Mouse (Mus musculus): Measurements from ENCODE around the gene Gm11733.

GRCm38 (mm10) chr11:117535491-117536304 is 51.5 kb downstream of the Gm11733 start:
- TF ChIP-seq CTCF (conservative IDR thresholded peaks at IDR 0.05 in 1 of 2, IDR thresholded peaks at IDR 0.05 in 1 of 2; ENCODE audit: low read depth in 2 of 2, low read length in 2 of 2) (no peak), CHD1 (IDR thresholded peaks at IDR 0.05; ENCODE audit: low read depth, low read length) (no peak), BHLHE40 (IDR thresholded peaks at IDR 0.05; ENCODE audit: low read depth, low read length) (no peak), MXI1 (IDR thresholded peaks at IDR 0.05; ENCODE audit: low read depth, low read length) (no peak)
